ENCODE assay signal across 7 mouse cellular contexts in the genomic region with DNA sequence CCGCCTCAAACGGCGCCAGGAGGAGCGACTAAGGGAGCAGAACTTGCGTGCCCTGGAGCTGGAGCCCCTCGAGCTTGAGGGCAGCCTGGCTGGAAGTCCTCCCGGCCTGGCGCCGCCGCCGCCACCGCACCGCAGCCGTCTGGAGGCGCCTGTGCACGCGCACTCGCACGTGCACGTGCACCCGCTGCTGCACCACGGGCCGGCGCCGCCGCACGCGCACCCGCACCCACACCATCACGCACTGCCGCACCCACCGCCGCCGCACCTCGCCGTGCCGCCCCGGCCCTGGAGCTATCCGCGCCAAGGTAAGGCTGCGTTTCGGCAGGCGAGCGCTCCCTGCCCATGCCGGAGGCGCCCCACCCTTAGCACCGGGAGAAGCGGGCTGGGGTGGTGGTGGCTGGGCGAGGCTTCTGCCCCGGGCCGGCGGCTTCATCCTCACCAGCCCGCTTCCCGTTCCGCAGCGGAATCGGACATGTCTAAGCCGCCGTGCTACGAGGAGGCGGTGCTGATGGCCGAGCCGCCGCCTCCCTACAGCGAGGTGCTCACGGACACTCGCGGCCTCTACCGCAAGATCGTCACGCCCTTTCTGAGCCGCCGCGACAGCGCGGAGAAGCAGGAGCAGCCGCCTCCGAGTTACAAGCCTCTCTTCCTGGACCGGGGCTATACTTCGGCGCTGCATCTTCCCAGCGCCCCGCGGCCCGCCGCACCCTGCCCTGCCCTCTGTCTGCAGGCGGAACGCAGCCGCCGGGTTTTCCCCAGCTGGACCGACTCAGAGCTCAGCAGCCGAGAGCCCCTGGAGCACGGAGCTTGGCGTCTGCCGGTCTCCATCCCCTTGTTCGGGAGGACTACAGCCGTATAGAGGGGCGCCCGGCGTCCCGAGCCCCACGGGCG. TPM values are rescaled to one million over a fixed set of nuclear protein-coding genes. Genes with fewer than 3 reads are reported as not detected.
A peak's percentile ranks its signal among the peaks of the same experiment; 100 is the strongest.
DNase-seq lines count a peak whose midpoint lies in the region; ATAC-seq and TF ChIP-seq lines count a peak whose summit lies in the region.

No protein-coding gene starts in this region.

- under 1% methylated on average over 102 of the region's 103 CpGs for WGBS in heart, adult 2 months
- WGBS in lung, postnatal 0 days, result 1% methylated on average over 63 of the region's 103 CpGs

- TF ChIP-seq CTCF in ES-Bruce4 (IDR thresholded peaks at IDR 0.05; ENCODE audit: low read depth, low read length), result no peak
- TF ChIP-seq CTCF in heart, adult 2 months (IDR thresholded peaks at IDR 0.05), result 0 out of 2 replicates have a peak, but pooled peaks have one; percentile 16
- peak; percentile 51 for TF ChIP-seq CTCF in lung, postnatal 0 days (IDR thresholded peaks at IDR 0.05)

- no peaks in the 10 kb centered on the region for H3K9me3 ChIP-seq in ES-Bruce4 (replicated peaks; ENCODE audit: control insufficient read depth, insufficient read depth, low read length, poor library complexity, severe bottlenecking)
- no peaks in the 10 kb centered on the region for H3K9me3 ChIP-seq in lung, postnatal 0 days (ENCODE audit: low read length)

- H3K27ac ChIP-seq in ES-Bruce4 (ENCODE audit: insufficient read depth, low read length), result no peak overlapping the region
- peak overlapping the region; percentile 62 for H3K27ac ChIP-seq in heart, adult 2 months
- no peak overlapping the region; the same call in 1 of the 2 replicates for H3K27ac ChIP-seq in lung, postnatal 0 days (ENCODE audit: low read length)

- H3K4me1 ChIP-seq in ES-Bruce4 (ENCODE audit: control insufficient read depth, insufficient read depth, low read length), result no peaks in the 10 kb centered on the region
- peaks cover 2% of the 10 kb centered on the region; the same call in 1 of the 2 replicates for H3K4me1 ChIP-seq in heart, adult 2 months (ENCODE audit: control insufficient read depth, insufficient read depth, low read length)
- H3K4me1 ChIP-seq in lung, postnatal 0 days (ENCODE audit: insufficient read depth, low read depth, low read length), result peaks cover 14% of the 10 kb centered on the region; the same call in 1 of the 2 replicates

- TF ChIP-seq POLR2A in ES-Bruce4 (IDR thresholded peaks at IDR 0.05; ENCODE audit: insufficient read depth, low read length), result no peak
- no peak for TF ChIP-seq POLR2A in heart, adult 2 months (IDR thresholded peaks at IDR 0.05; ENCODE audit: insufficient read depth, low read depth, low read length)

- TF ChIP-seq EP300 in ES-Bruce4 (IDR thresholded peaks at IDR 0.05; ENCODE audit: insufficient read depth, low read depth, low read length), result no peak
- TF ChIP-seq EP300 in heart, adult 2 months (IDR thresholded peaks at IDR 0.05; ENCODE audit: insufficient read depth, low read depth, low read length), result no peak
- TF ChIP-seq EP300 in lung, postnatal 0 days (IDR thresholded peaks at IDR 0.05), result no peak

- no peaks in the 10 kb centered on the region for H3K79me2 ChIP-seq in heart, adult 2 months (replicated peaks; ENCODE audit: control insufficient read depth, insufficient read depth, low read length)

- no peaks in the 10 kb centered on the region for H3K27me3 ChIP-seq in ES-Bruce4 (ENCODE audit: control insufficient read depth, insufficient read depth, low read length, poor library complexity, severe bottlenecking)
- no peaks in the 10 kb centered on the region for H3K27me3 ChIP-seq in heart, adult 2 months (ENCODE audit: control insufficient read depth, insufficient read depth, low read length)
- H3K27me3 ChIP-seq in lung, postnatal 0 days (replicated peaks; ENCODE audit: insufficient read depth, low read length), result peaks cover 7% of the 10 kb centered on the region; the same call in 1 of the 2 replicates

- peak overlapping the region; percentile 93 for H3K4me3 ChIP-seq in ES-Bruce4 (ENCODE audit: low read depth, low read length)
- peak overlapping the region; percentile 70 for H3K4me3 ChIP-seq in heart, adult 2 months
- peak overlapping the region; percentile 56 for H3K4me3 ChIP-seq in lung, postnatal 0 days (ENCODE audit: low read depth, low read length)

- peak; percentile 89 for DNase-seq in A20 (ENCODE audit: low read depth, low spot score)
- DNase-seq in cerebellum, adult 9-11 months, result peak; percentile 74
- DNase-seq in heart, adult 2 months, result peak; percentile 73 to 77
- peak; percentile 64 for DNase-seq in kidney, postnatal 14 days
- DNase-seq in lung, postnatal 0 days (ENCODE audit: low spot score), result peak; percentile 50
- peak; percentile 79 to 81 for DNase-seq in right cerebral cortex, adult 2 months (ENCODE audit: low spot score in 2 of 2)

- H3K36me3 ChIP-seq in ES-Bruce4 (ENCODE audit: control insufficient read depth, insufficient read depth, low read length, poor library complexity, severe bottlenecking), result no peaks in the 10 kb centered on the region
- no peaks in the 10 kb centered on the region for H3K36me3 ChIP-seq in heart, adult 2 months (ENCODE audit: control insufficient read depth, insufficient read depth, low read length)
- H3K36me3 ChIP-seq in lung, postnatal 0 days (ENCODE audit: insufficient read depth, low read length), result no peaks in the 10 kb centered on the region

- peak overlapping the region; percentile 79 for H3K9ac ChIP-seq in ES-Bruce4 (ENCODE audit: low read depth, poor library complexity, severe bottlenecking)
- peak overlapping the region; percentile 91 for H3K9ac ChIP-seq in heart, adult 2 months (ENCODE audit: low read depth, low read length)
- H3K9ac ChIP-seq in lung, postnatal 0 days (replicated peaks; ENCODE audit: low read depth), result peak overlapping the region; percentile 34; the same call in 1 of the 2 replicates

- peak overlapping the region; percentile 99 for H3K4me2 ChIP-seq in lung, postnatal 0 days (replicated peaks; ENCODE audit: low read depth, low read length)

- intact Hi-C loops in heart, adult 2 months (cut with DNase I), result loop anchor here (2.0 kb wide), 2 partner anchors 26 to 40 kb away; partner anchors contain the start of gene Pdlim7

- ATAC-seq in lung, postnatal 0 days, result peak; percentile 42

RNA-seq across cellular contexts. Expression of gene Prr7, which starts 8.3 kb away (rescaled TPM):
- polyA plus RNA-seq in ES-Bruce4 (2011; ENCODE audit: insufficient read depth, insufficient read length, low read depth, missing spikeins), result 3.1 and 3.4 TPM in 2 replicates
- under 1 TPM; 0.86 to 0.94 TPM for total RNA-seq in heart, adult 2 months (2021)
- polyA plus RNA-seq in heart, adult 2 months (2012; rRNA removed), result 0.53 and 1.1 TPM in 2 replicates
- 0.17 and 0.45 TPM in 2 replicates for polyA plus RNA-seq in lung, postnatal 0 days (2015; fragmentation: Nextera tagmentation; extraction: Ambion mirVana)

RNA-seq across cellular contexts. Expression of gene Dbn1, which starts 15.5 kb away (rescaled TPM):
- polyA plus RNA-seq in ES-Bruce4 (2011; ENCODE audit: insufficient read depth, insufficient read length, low read depth, missing spikeins), result 43.6 and 44.3 TPM in 2 replicates
- 1 to 10 TPM; 4.8 to 9.3 TPM for total RNA-seq in heart, adult 2 months (2021)
- polyA plus RNA-seq in heart, adult 2 months (2012; rRNA removed), result 10.4 and 11.5 TPM in 2 replicates
- 43.0 and 50.6 TPM in 2 replicates for polyA plus RNA-seq in lung, postnatal 0 days (2015; fragmentation: Nextera tagmentation; extraction: Ambion mirVana)

RNA-seq across cellular contexts. Expression of gene Grk6, which starts 27.5 kb away (rescaled TPM):
- 58.2 and 63.4 TPM in 2 replicates for polyA plus RNA-seq in ES-Bruce4 (2011; ENCODE audit: insufficient read depth, insufficient read length, low read depth, missing spikeins)
- 10 to 100 TPM; 17.1 to 19.5 TPM for total RNA-seq in heart, adult 2 months (2021)
- polyA plus RNA-seq in heart, adult 2 months (2012; rRNA removed), result 22.5 and 29.0 TPM in 2 replicates
- polyA plus RNA-seq in lung, postnatal 0 days (2015; fragmentation: Nextera tagmentation; extraction: Ambion mirVana), result 20.4 and 20.5 TPM in 2 replicates

RNA-seq across cellular contexts. Expression of gene Pdlim7, which starts 41.1 kb away (rescaled TPM):
- polyA plus RNA-seq in ES-Bruce4 (2011; ENCODE audit: insufficient read depth, insufficient read length, low read depth, missing spikeins), result 84.4 and 97.7 TPM in 2 replicates
- total RNA-seq in heart, adult 2 months (2021), result 10 to 100 TPM; 46.9 to 54.0 TPM
- polyA plus RNA-seq in heart, adult 2 months (2012; rRNA removed), result 86.3 and 98.2 TPM in 2 replicates
- polyA plus RNA-seq in lung, postnatal 0 days (2015; fragmentation: Nextera tagmentation; extraction: Ambion mirVana), result 109 and 111 TPM in 2 replicates

RNA-seq across cellular contexts. Expression of gene F12, which starts 45.8 kb away (rescaled TPM):
- polyA plus RNA-seq in ES-Bruce4 (2011; ENCODE audit: insufficient read depth, insufficient read length, low read depth, missing spikeins), result not detected in 2 replicates
- not detected for total RNA-seq in heart, adult 2 months (2021)
- 0.23 TPM in 1 of 2 replicates, not detected in the other for polyA plus RNA-seq in heart, adult 2 months (2012; rRNA removed)
- not detected in 2 replicates for polyA plus RNA-seq in lung, postnatal 0 days (2015; fragmentation: Nextera tagmentation; extraction: Ambion mirVana)

Comparison
In these comparisons a context has a peak if more than half of its experiments do, and no peak if none do; other contexts are left out.
1. H3K9ac ChIP-seq: peak in every context shown above with its lines; median percentile 91 in heart, adult 2 months; 79 in ES-Bruce4; 34 in lung, postnatal 0 days.